Mouse (Mus musculus) kidney, postnatal 14 days (tissue): ENCODE data around the gene Gm12666.
"Not testable (repeated sequence)": the region's sequence is repeated elsewhere in the genome, so short reads cannot be mapped to it uniquely, and the experiment has no call there.

Experiments
- DNase-seq: peaks from one replicate; pipeline ENCODE4 v3.0.0; 2022; ENCODE audit warnings: mixed read lengths

The Gm12666 gene

GRCm38 (mm10) chr4:92191649-92192048, at the start of gene Gm12666:
Gm12666 (minus strand) TSS chr4:92191749.
- DNase-seq = not testable (repeated sequence)

GRCm38 (mm10) chr4:92226326-92226725, 34.8 kb upstream of the Gm12666 start:
- DNase-seq = no peak

GRCm38 (mm10) chr4:92216286-92216685, 24.7 kb upstream of the Gm12666 start:
- no peak for DNase-seq

- no peak for DNase-seq
These were observed 38.9 kb downstream of the Gm12666 start for GRCm38 (mm10) chr4:92152646-92153045.

- no peak for DNase-seq
These were observed 44.4 kb downstream of the Gm12666 start, which contains the start of gene Izumo3 for GRCm38 (mm10) chr4:92147134-92147533. Izumo3 (minus strand) TSS chr4:92147234.
